Mouse (Mus musculus) CD4-positive, CD25-positive, alpha-beta regulatory T cell, adult 4 months (primary cell): ENCODE data around the gene Coq5. TPM values are rescaled to one million over a fixed set of nuclear protein-coding genes. Genes with fewer than 3 reads are reported as not detected.

Experiments
- ATAC-seq: one replicate; pipeline ENCODE4 v1.8.0; 2017
- polyA plus RNA-seq, 2 experiments: library from polyadenylated mRNA; unstranded; fragments of 100-300 nt; shearing (Covaris generic); gene quantifications; one replicate each; pipeline ENCODE4 v1.2.1; 2017

Coq5 gene
- 10 to 100 TPM; 32.2 to 43.3 TPM for polyA plus RNA-seq

- peak; percentile 90 for ATAC-seq
Observed at GRCm38 (mm10) chr5:115279226-115280049, at the start of gene Coq5. Gene Coq5, plus strand, starts transcription at chr5:115279666.

GRCm38 (mm10) chr5:115230830-115231551 is 48.5 kb upstream of the Coq5 start:
- no peak for ATAC-seq

- no peak for ATAC-seq
Observed at GRCm38 (mm10) chr5:115231552-115232120, 47.8 kb upstream of the Coq5 start.

DNA sequence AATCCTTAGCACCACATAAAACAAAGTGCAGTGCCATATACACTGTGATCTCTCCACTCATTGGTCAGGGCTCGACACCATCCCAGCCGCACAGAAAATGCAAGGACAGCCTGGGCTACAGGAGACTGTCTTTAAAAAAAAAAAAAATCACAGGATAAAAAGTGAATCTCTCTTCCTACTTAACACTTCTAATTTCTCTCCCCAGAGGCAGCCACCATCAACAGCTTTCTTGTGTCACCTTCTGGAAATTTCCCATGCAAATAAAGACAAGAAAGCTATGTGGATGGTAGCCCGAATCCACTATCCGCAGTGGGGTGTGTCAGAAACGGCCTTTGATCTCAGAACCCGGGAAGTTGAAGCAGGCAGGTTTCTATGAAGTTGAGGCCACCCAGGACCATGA is 47.0 kb upstream of the Coq5 start:
- no peak for ATAC-seq

DNA sequence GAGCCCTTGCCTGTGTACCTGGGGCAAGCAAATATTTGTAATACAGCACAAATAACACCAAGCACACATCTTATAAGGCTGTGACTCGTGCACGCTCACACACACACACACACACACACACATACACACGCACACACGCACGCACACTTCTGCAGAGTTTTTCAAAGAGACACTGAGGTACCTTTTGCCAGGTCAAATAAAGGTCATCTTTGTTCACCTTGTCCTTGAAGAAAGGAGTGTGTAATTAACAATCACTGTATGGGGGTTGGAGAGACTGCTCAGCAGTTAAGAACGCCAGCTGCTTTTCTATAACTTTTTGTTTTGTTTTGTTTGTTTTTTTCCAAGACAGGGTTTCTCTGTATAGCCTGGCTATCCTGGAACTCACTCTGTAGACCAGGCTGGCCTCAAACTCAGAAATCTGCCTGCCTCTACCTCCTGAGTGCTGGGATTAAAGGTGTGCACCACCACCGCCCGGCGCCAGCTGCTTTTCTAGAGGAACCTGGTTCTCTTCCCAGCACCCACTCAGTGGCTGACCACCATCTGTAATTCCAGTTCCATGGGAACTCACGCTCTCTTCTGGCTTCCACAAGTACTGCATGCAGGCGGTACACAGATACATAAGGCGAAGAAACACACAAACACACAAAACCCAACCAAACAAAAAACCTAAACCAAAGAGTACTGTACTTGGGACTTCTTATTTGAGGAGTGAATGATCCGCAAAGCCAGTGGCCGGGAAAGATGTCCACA is 46.3 kb upstream of the Coq5 start:
- ATAC-seq: no peak

DNA sequence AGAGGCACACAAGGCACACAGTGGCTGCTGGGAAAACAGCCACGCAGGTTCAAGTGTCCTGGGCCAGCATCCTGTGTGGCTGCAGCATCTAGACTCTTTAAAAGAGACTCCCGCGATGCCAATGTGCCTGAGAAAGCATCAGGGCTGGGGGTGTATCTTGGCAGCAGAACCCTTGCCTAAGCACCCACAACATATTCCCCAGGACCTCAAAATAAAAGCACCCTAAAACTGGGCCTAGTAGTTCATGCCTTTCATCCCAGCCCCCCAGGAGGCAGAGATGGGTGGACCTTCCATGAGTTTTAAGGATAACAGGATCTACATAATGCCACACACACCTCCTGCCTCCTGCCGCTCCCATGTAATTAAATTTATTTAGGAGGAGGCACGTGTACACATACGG is 44.9 kb upstream of the Coq5 start:
- ATAC-seq: no peak

GRCm38 (mm10) chr5:115235323-115235771 is 44.1 kb upstream of the Coq5 start:
- peak; percentile 74 for ATAC-seq

DNA sequence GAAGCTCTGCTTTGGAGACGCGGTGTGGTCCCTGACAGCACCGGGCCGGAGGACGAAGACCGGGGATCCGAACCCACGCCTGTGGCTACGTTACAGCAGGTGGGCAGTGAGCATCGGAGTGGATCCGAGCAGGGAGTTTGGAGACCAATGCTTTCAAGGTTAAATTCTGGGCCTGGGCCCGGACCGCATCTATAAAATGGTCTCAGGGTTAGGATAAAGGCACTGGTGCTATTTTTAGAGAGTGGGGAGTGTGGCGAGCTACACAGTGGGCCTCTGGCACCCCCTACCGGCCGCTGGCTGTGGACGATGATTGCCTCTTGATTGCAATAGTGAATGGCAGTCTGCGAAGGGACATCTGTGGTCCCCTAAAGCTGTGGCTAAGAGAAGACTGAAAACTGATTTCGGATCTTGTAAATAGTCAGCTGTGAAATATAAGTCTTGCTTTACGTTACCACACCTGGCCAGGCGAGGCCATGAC is 43.6 kb upstream of the Coq5 start, which contains the start of gene Pop5:
Gene Pop5 (plus strand): TSS at position 51 of the 478 bp plus-strand sequence.
- peak; percentile 65 for ATAC-seq

DNA sequence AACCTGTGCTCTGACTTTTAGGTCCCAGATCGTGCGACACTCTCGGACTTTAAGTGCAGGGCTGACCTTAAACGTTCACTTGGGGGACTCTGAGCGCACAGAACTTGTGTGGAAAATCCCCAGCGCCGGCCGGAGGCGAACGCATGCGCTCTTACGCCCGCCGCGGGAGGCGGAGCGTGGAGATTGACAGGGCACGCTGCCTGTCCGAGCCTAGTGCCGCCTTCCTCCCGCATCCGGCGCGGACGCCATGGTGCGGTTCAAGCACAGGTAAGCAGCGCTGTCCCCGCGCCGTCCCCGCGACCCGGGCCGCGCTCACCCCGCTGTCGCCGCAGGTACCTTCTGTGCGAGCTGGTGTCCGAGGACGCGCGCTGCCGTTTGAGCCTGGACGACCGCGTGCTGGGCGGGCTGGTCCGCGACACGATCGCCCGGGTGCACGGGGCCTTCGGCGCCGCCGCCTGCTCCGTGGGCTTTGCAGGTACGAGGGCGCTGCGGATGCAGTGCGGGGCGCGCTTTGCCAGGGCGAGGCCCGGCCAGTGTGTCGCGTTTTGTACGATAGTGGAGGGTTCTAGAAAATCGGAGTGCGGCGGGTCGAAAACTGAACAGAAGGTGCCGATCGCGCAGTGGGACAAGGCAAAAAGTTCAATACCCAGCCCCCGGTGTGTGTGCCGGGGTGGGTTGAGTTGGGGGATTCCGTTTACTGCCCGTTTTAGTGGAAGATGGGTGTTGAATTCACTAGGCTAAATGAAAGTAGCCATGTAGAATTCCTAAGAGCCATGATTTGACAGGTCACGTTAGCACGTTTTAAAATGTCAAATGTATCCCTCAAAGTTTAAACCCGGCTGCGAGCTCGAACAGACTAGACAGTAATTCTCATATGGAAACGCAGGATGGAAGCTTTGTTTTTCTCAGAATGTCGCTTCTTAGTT is 41.4 kb upstream of the Coq5 start:
- peak; percentile 78 for ATAC-seq

DNA sequence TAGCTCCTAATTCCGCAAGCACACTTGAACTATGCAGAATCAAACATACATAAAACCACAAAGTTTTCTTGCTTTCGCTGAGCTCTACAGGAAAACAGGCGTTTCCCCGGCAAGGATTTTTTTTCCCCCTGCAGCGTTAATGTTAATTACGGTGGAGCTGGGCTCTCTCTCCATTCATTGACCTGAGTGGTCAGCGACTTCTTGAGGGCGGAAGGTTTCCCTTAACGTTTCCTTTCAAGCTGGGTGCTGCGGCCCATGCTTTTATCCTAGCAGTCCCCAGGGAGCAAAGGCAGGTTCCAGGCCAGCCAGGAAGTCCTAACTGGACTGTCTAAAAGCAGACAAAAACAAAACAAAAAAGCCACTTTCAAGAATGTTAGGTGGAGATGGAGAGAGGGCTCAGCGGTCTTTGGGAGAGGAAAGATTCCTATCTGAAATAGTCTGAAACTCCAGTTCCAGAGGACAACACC is 40.7 kb upstream of the Coq5 start:
- ATAC-seq: no peak

DNA sequence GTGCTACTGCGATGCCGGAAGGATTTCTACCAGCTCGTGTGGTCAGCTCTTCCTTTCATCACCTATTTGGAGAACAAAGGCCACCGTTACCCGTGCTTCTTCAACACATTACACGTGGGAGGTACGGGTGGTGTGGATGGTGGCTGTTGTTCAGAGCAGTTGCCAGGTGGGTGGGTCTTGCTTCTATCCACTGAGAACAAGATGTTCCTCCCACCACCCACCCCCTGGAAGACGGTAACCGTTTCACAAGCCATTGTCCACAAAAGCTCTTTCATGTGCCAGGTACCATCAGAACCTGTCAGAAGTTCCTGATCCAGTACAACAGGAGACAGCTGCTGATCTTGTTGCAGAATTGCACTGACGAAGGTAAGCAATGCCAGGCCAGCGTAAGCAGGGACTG is 39.3 kb upstream of the Coq5 start:
- no peak for ATAC-seq

- ATAC-seq: no peak
Observed at GRCm38 (mm10) chr5:115255472-115255871, 24.0 kb upstream of the Coq5 start.

DNA sequence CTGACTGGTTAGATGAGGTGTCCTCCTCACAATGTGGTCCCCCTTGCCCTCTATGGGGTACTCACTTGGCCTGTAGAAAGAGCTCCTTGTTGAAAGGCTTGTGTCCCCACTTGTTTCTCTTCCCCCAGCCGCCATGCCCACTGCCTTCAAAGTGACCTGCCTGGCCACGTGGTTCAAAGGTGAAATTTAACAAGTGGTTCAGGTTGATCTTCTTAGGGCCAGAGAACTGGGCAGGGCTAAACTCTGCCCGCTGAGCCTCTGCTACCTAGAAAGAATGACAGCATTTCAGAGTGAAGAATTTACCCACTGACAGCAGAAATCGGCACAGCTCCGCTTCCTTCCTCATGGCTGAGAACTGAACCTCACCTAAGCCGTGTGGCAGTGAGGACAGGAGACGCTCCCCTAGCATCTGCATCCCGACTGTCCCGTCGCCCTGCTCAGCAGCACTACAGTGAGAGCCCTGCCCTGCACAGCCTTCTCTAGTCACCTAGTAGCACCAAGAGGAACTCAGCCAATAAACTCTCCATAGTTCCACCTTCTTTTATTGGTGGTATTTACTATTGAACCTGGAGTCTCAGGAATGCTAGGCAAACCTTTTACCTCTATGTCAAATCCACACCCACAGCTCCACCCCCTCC is 22.4 kb upstream of the Coq5 start:
- no peak for ATAC-seq

DNA sequence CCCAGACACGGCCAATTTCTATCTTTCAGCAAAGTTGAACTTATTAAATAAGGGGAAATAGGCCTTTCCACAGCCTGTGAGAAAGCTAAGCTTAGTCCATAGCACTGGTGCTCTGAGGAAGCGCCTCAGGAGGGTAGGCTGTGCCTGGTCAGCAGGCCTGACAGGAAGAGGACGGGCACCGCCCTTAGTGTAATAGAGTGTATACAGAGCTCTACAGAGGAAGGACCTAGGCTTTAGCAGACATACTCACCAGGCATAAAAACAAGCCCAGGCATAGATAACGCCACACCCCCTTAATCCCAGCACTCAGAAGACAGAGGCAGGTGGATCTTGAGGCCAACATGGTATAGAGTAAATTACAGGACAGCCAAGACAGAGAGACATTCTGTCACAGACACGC is 19.1 kb upstream of the Coq5 start:
- ATAC-seq: no peak

GRCm38 (mm10) chr5:115261141-115261540 is 18.3 kb upstream of the Coq5 start:
- no peak for ATAC-seq

DNA sequence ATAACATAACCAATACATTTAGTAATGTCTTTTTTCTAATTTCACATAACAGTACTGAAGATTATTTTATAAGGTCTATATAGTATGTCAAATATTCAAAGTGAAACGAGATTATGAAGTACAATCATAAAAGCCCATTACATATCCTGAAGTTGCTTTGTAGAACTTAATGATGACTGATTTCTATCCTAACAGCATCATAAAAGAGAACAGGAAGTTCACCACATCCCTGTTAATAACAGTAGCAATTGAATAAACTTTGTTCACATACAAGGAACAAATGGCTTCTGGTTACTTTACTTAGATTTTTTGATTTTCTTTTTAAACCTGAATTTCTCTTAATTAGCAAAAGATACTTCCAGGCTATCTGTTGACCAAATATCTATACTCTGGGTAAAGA is 17.6 kb upstream of the Coq5 start:
- ATAC-seq: peak; percentile 63

DNA sequence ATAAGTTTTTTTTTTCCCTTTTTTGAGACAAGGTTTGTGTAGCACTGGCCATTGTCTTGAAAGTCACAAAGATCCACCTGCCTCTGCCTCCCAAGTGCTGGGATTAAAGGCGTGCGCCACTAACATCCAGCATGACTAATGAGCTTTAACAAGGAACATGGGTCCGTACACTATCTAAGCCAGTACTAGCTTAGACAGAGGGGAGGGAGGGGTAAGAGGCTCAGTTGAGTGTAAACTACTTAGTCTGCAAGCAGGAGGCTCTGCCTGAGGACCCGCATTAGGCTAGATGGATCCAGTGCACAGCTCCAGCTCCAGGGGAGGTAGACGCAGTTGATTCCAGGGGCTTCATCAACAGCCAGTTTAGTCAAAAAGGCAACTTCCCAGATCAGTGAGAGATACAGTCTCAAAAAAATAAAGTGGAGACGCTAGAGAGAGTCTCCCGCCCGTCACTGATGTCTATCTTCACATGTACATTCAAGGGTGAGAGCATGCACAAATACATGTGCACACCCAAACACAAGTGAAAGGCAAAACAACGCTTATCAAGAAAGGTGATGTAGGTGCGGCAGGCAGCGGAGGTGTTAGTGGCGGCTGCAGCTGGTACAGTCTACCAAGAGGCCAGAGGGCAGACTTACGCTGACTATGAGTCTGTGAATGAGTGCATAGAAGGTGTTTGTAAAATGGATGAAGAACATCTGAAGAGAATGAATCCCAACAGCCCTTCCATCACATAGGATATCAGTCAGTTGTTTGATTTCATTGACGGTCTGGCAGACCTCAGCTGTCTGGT is 16.8 kb upstream of the Coq5 start:
- ATAC-seq: no peak

DNA sequence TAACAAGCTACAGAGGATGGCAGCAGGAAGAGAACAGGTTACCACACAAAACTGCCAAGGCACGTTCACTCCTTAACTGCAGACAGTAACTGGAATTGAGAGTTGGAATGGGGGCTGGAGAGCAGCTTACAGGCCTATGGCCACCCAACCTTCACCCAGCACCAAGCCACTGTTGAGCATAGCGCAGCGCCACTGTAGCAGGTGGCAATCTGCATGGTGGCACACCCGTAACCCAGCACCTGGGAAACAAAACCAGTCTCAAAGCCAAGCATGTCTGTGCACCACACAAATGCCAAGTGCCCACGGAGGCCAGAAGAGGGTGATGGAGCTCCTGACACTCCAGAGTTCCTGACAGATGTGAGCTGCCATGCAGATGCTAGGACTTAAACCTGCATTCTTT is 13.1 kb upstream of the Coq5 start:
- no peak for ATAC-seq

- ATAC-seq: no peak
Observed at GRCm38 (mm10) chr5:115266787-115267468, 12.5 kb upstream of the Coq5 start.
